Mouse (Mus musculus) forebrain, embryonic 11.5 days (tissue): ENCODE measurements around the gene Snrnp70. TPM values are rescaled to one million over a fixed set of nuclear protein-coding genes. Genes with fewer than 3 reads are reported as not detected.
"Not testable (repeated sequence)": the region's sequence is repeated elsewhere in the genome, so short reads cannot be mapped to it uniquely, and the experiment has no call there.

Experiments used
- ATAC-seq: fragments of 200-750 bp; cut with Nextera tagmentation; replicated peaks from 2 replicates; pipeline ENCODE4 v1.8.0; 2017; ENCODE audit warnings: moderate TSS enrichment; ENCODE audit not compliant: low FRiP score
- DNase-seq: peaks from one replicate; pipeline ENCODE4 v3.0.0-alpha.2; 2017; ENCODE audit warnings: low spot score
- H3K27ac ChIP-seq: fragments of 300-500 bp; sonication (generic); 2 replicates; pipeline ENCODE4 v1.5.1; 2014; ENCODE audit warnings: low read depth, low read length
- H3K27me3 ChIP-seq: fragments of 300-500 bp; sonication (generic); 2 replicates; pipeline ENCODE4 v1.6.1; 2014; ENCODE audit warnings: mild to moderate bottlenecking, low read length, mixed read lengths; ENCODE audit not compliant: control insufficient read depth, insufficient read depth
- H3K36me3 ChIP-seq: fragments of 300-500 bp; sonication (generic); 2 replicates; pipeline ENCODE4 v1.6.1; 2014; ENCODE audit warnings: mild to moderate bottlenecking, low read length, moderate library complexity, mixed read lengths; ENCODE audit not compliant: control insufficient read depth, insufficient read depth
- H3K4me1 ChIP-seq: fragments of 300-500 bp; sonication (generic); replicated peaks from 2 replicates; pipeline ENCODE4 v1.6.1; 2014; ENCODE audit warnings: low read length, mixed read lengths; ENCODE audit not compliant: control insufficient read depth, insufficient read depth
- H3K4me2 ChIP-seq: fragments of 300-500 bp; sonication (generic); 2 replicates; pipeline ENCODE4 v1.6.1; 2014; ENCODE audit warnings: low read depth, mild to moderate bottlenecking, low read length, moderate library complexity, mixed read lengths; ENCODE audit not compliant: severe bottlenecking
- H3K4me3 ChIP-seq: fragments of 300-500 bp; sonication (generic); 2 replicates; pipeline ENCODE4 v1.5.1; 2014; ENCODE audit warnings: low read depth, low read length
- H3K9ac ChIP-seq: fragments of 300-500 bp; sonication (generic); 2 replicates; pipeline ENCODE4 v1.6.1; 2014; ENCODE audit warnings: low read length
- H3K9me3 ChIP-seq: fragments of 300-500 bp; sonication (generic); 2 replicates; pipeline ENCODE4 v1.6.1; 2016; ENCODE audit warnings: low read length, mixed read lengths; ENCODE audit not compliant: control insufficient read depth
- WGBS: fragments of 180-500 bp; shearing (Covaris S2); extraction: QIAGEN DNeasy Blood & Tissue Kit; methylation state at CpG from one replicate; pipeline ENCODE4 v1.1.7; 2014; 5-methylcytosine and 5-hydroxymethylcytosine counted together
- polyA plus RNA-seq: library from polyadenylated mRNA; unstranded; fragments of >200 nt; fragmentation: Nextera tagmentation; extraction: Ambion mirVana; gene quantifications from 2 replicates; pipeline ENCODE4 v1.2.1, GENCODE M21; 2014

Gene Snrnp70
- polyA plus RNA-seq, 1 experiment from 2014 or later: 79.8 TPM

- not testable (repeated sequence) for H3K4me1 ChIP-seq, H3K9me3 ChIP-seq, ATAC-seq, H3K27ac ChIP-seq, H3K36me3 ChIP-seq, DNase-seq, H3K4me2 ChIP-seq, H3K4me3 ChIP-seq, H3K9ac ChIP-seq, H3K27me3 ChIP-seq
- WGBS: 63% methylated on average over 10 of the region's 11 CpGs
Measured at GRCm38 (mm10) chr7:45359081-45359480, 36.5 kb downstream of the Snrnp70 start.

- Histone ChIP-seq H3K9ac (no peak overlapping the region), H3K4me1 (0 out of 2 replicates have a peak, but pooled peaks cover under 1% of the 10 kb centered on the region), H3K4me2 (no peak overlapping the region), H3K4me3 (no peak overlapping the region), H3K27me3 (no peaks in the 10 kb centered on the region; the same call in 1 of the 2 replicates), H3K36me3 (no peaks in the 10 kb centered on the region), H3K27ac (no peak overlapping the region), H3K9me3 (no peaks in the 10 kb centered on the region)
- DNase-seq (no peak), ATAC-seq (no peak)
- WGBS: 58% methylated on average over 13 of the region's 13 CpGs
Measured at GRCm38 (mm10) chr7:45356087-45356486, 39.5 kb downstream of the Snrnp70 start.

- H3K4me3 ChIP-seq: no peak overlapping the region
- DNase-seq: no peak
- H3K27ac ChIP-seq: no peak overlapping the region
- H3K4me1 ChIP-seq: no peaks in the 10 kb centered on the region
- WGBS: 79% methylated on average over 15 of the region's 15 CpGs
- no peak for ATAC-seq
- no peak overlapping the region for H3K9ac ChIP-seq
- H3K9me3 ChIP-seq: no peaks in the 10 kb centered on the region
- H3K27me3 ChIP-seq: no peaks in the 10 kb centered on the region; the same call in 1 of the 2 replicates
- H3K4me2 ChIP-seq: no peak overlapping the region
- H3K36me3 ChIP-seq: no peaks in the 10 kb centered on the region
Measured at GRCm38 (mm10) chr7:45355318-45356020, 40.1 kb downstream of the Snrnp70 start.

- H3K9me3 ChIP-seq: no peaks in the 10 kb centered on the region
- no peak overlapping the region for H3K27ac ChIP-seq
- DNase-seq (no peak), ATAC-seq (no peak)
- no peak overlapping the region for H3K9ac ChIP-seq
- H3K4me2 ChIP-seq: no peak overlapping the region
- no peak overlapping the region for H3K4me3 ChIP-seq
- 30% methylated on average over 5 of the region's 5 CpGs for WGBS
- no peaks in the 10 kb centered on the region for H3K4me1 ChIP-seq
- H3K27me3 ChIP-seq: no peaks in the 10 kb centered on the region
- no peaks in the 10 kb centered on the region for H3K36me3 ChIP-seq
Measured at GRCm38 (mm10) chr7:45353041-45353440, 42.5 kb downstream of the Snrnp70 start.

GRCm38 (mm10) chr7:45346905-45347304 lies 48.6 kb downstream of the Snrnp70 start:
- no peak for ATAC-seq
- Histone ChIP-seq H3K9ac (no peak overlapping the region), H3K4me1 (no peaks in the 10 kb centered on the region), H3K9me3 (no peaks in the 10 kb centered on the region), H3K27ac (no peak overlapping the region), H3K27me3 (no peaks in the 10 kb centered on the region), H3K4me3 (no peak overlapping the region), H3K36me3 (no peaks in the 10 kb centered on the region; the same call in 1 of the 2 replicates), H3K4me2 (no peak overlapping the region)
- no peak for DNase-seq
- 79% methylated on average over 13 of the region's 13 CpGs for WGBS

- 24% methylated on average over 13 of the region's 13 CpGs for WGBS
- no peaks in the 10 kb centered on the region for H3K9me3 ChIP-seq
- DNase-seq (no peak), ATAC-seq (no peak)
- no peak overlapping the region for H3K27ac ChIP-seq
- H3K4me1 ChIP-seq: peaks cover 17% of the 10 kb centered on the region
- H3K36me3 ChIP-seq: no peaks in the 10 kb centered on the region; the same call in 1 of the 2 replicates
- no peak overlapping the region for H3K9ac ChIP-seq
- no peak overlapping the region for H3K4me3 ChIP-seq
- H3K4me2 ChIP-seq: no peak overlapping the region
- H3K27me3 ChIP-seq: no peaks in the 10 kb centered on the region
Measured at GRCm38 (mm10) chr7:45343543-45343942, 52.0 kb downstream of the Snrnp70 start.

- no peak overlapping the region for H3K9ac ChIP-seq
- 0 out of 2 replicates have a peak, but pooled peaks cover 3% of the 10 kb centered on the region for H3K27me3 ChIP-seq
- no peak overlapping the region for H3K4me3 ChIP-seq
- ATAC-seq: no peak
- no peak overlapping the region for H3K27ac ChIP-seq
- peaks cover 17% of the 10 kb centered on the region for H3K4me1 ChIP-seq
- no peak for DNase-seq
- H3K4me2 ChIP-seq: no peak overlapping the region
- no peaks in the 10 kb centered on the region for H3K9me3 ChIP-seq
- no peaks in the 10 kb centered on the region; the same call in 1 of the 2 replicates for H3K36me3 ChIP-seq
- WGBS: 90% methylated on average over 11 of the region's 11 CpGs
Measured at GRCm38 (mm10) chr7:45342081-45342480, 53.5 kb downstream of the Snrnp70 start.

GRCm38 (mm10) chr7:45341303-45341702 lies 54.2 kb downstream of the Snrnp70 start:
- ATAC-seq: peak; percentile 10; the same call in 1 of the 2 replicates
- Histone ChIP-seq H3K4me1 (peaks cover 17% of the 10 kb centered on the region), H3K4me3 (no peak overlapping the region), H3K4me2 (peak overlapping the region; percentile 92; the same call in 1 of the 2 replicates), H3K9ac (no peak overlapping the region), H3K36me3 (no peaks in the 10 kb centered on the region; the same call in 1 of the 2 replicates), H3K27me3 (0 out of 2 replicates have a peak, but pooled peaks cover 3% of the 10 kb centered on the region), H3K9me3 (no peaks in the 10 kb centered on the region), H3K27ac (no peak overlapping the region)
- 4% methylated on average over 8 of the region's 8 CpGs for WGBS
- peak; percentile 83 for DNase-seq

GRCm38 (mm10) chr7:45340669-45341068 lies 54.9 kb downstream of the Snrnp70 start:
- Histone ChIP-seq H3K9ac (peak overlapping the region; percentile 74), H3K4me3 (peak overlapping the region; percentile 49), H3K36me3 (no peaks in the 10 kb centered on the region), H3K4me1 (peaks cover 17% of the 10 kb centered on the region), H3K27ac (no peak overlapping the region), H3K27me3 (0 out of 2 replicates have a peak, but pooled peaks cover 3% of the 10 kb centered on the region), H3K9me3 (no peaks in the 10 kb centered on the region), H3K4me2 (peak overlapping the region; percentile 92)
- peak; percentile 76 for DNase-seq
- ATAC-seq: no peak; the same call in 1 of the 2 replicates
- 0% methylated on average over 11 of the region's 11 CpGs for WGBS
